Mouse (Mus musculus) gastrocnemius, postnatal 25 days (tissue): ENCODE results near the gene Zbtb42. TPM values are rescaled to one million over a fixed set of nuclear protein-coding genes. Genes with fewer than 3 reads are reported as not detected.
A peak's percentile ranks its signal among the peaks of the same experiment; 100 is the strongest.

ENCODE experiments used
- DNase-seq: peaks from one replicate; pipeline ENCODE4 v3.0.0; 2022
- long read RNA-seq, 2 experiments: library from polyadenylated mRNA; stranded (forward); transcript quantifications; one replicate each; pipeline ENCODE4 v2.0.0; 2021
- total RNA-seq, 2 experiments: library from RNA; stranded (reverse); gene quantifications; 1 replicate in 1 of 2; 2 replicates in 1 of 2; pipeline ENCODE4 v1.2.3; 2021

Gene Zbtb42
- 1 to 10 TPM; 1.2 to 1.9 TPM for total RNA-seq
- long read RNA-seq, experiment 1, partial matches to known transcripts: 0 of 1 reads
- long read RNA-seq, experiment 1, other reads (novel, unspliced or antisense): 1 of 1 reads
- long read RNA-seq, experiment 2, partial matches to known transcripts: 0 of 3 reads
- long read RNA-seq, experiment 2, other reads (novel, unspliced or antisense): 1 of 3 reads

DNA sequence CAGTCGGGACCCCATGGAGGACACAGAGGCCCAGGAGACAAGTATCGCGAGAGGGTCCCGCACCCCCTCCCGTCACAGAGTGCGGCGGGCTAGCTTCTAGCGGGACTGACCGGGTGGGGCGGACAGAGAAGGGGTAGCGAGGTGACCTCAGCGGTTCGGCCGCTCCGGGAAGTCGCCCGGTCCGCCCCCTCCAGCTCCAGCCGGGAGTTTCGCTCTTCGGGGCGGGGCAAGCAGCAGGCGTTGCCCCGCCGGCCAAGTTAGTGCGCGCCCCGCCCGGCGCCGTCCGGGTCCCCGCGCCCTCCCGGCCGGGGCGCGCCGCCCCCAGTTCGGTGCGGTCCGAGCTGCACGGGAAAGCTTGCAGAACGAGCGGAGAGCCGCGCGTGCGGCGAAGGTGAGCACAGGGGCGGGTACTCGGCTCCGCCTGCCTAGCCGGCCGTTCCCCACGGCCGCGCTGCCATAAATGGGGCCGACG lies at the start of gene Zbtb42:
Zbtb42 (plus strand) TSS at position 274 of the 472 bp plus-strand sequence.
- DNase-seq: peak; percentile 62

DNA sequence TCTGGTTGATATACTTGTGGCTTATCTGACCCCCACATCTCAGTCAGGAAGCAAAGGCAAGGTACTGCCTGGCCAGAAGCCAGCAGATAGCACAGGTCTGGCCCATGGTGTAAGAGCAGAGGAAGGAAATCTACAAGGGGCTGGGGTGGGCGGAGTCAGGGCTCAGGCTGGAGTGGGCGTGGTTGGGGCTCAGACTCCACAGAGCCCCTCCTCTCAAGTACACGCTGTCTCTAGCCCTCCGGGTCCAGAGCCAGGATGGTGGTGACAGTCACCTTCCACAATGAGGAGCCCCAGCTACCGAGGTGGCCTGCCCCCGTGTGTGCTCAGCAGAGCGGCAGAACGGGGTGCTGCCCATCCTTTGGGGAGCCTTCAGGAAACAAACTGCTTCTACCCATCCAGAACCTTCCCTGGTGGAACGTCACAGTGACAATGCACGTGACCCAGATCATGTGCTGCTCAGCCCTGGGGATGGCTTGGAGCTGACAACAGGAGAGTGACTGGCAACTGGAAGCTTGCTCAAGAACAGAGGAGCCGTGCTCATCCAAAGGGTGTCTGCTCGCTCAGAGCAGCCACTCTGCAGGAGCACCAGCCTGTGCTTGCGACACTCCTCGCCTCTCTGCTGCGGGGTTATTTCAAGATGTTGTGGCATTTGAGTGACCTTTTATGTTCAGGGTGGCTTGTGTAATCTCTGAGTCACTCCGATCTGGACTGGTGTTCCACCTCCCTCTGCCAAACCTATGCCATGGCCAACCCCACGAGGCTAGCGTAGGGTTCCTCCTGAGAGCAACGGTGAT lies 49.5 kb upstream of the Zbtb42 start:
- peak; percentile 82 for DNase-seq

DNA sequence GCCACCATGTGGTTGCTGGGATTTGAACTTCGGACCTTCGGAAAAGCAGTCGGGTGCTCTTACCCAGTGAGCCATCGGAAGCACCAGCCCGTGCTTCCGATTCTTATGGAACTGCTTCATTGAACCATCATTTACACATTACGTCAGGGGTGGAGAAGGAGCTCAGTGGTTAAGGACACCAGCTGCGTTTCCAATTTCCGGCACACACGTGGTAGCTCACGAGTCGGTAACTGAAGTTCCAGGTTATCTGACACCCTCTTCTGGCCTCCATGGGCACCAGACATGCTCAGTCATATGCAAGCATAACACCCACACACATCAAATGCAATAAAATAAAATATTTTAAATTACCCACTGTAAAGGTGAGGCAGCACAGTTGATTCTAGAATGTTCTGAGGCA lies 48.6 kb upstream of the Zbtb42 start:
- DNase-seq: peak; percentile 57

DNA sequence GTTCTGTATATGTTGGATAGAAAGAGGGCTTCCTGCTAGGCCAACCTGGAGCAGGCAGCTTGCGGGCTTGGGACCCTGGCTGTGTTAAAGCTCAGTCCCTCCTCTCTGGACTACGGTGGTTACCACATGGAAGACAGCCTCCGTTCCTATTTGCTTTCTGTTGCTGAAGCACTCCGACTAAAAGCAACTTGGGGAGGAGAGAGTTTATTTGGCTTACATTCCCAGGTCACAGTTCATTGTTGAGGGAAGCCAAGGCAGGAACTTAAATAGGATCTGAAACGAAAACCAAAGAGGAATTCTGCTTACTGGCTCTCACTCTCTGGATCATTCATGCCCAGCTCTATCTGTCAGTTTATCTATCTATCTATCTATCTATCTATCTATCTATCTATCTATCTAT lies 47.8 kb upstream of the Zbtb42 start:
- no peak for DNase-seq

DNA sequence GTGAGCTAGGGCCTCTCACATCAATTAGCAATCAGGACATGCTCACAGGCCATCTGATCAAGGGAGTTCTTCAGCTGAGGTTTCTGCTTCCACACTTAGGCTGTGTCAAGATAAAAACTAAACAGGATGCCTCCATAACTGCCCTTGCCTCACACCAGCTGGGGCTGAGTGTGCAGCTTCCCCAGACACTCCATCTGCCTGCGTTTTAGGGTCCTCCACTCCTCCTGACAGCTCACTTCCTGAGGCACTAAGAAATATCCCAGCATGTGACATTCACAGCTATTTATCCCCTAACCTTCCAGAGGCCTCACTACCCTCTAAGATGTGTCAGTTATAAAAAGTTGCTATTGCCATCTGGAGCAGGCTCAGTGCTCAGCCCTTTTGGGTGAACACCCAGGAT lies 47.2 kb upstream of the Zbtb42 start:
- DNase-seq: no peak

DNA sequence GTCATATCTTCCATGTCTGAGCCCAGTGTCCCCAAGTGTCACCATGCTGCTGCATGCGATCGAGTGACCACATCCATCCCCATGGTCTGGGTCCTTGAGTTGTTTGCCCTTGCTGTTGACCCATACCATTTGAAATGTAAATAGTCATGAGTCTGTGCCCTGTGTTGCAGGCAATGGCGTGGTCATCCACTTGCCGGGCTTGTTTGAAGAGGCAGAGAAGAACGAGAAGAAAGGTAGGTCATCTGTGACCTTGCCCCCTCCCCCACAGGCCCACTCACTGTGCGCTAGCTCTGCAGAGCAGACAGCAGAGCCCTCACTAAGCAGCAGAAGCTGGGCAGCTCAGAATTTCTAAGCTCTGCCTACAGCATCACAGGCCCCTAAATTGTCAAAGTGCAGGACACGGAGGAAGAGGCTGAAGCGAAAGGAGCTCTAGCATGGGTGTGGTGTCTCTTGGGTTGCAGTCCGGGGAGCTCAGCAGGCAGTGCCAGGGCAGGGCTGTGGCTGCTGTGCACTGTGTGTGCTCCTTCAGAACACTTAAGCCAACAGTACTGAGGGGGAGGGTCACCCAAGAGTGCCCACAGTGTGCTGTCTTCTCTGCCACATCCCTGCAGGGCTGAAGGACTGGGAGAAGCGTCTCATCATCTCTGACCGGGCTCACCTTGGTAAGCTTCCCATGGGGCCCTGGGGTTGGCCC lies 46.4 kb upstream of the Zbtb42 start:
- no peak for DNase-seq

DNA sequence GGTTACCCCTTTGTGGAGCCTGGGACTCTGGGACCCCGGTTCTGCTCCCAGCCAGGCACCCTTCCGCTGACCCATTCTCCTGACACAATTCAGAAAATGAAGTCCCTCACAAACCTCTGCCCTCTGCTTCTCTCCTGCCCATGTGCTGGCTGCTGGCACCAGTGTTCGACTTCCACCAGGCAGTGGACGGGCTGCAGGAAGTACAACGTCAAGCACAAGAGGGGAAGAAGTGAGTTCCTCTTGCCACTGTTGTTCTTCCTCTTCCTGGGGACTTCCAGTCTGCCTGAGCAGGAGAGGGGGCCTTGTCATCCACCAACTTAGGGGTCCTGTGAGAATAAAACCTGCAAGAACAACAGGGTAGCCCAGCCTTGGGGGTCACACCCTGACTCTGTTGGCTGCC lies 45.7 kb upstream of the Zbtb42 start:
- DNase-seq: no peak

DNA sequence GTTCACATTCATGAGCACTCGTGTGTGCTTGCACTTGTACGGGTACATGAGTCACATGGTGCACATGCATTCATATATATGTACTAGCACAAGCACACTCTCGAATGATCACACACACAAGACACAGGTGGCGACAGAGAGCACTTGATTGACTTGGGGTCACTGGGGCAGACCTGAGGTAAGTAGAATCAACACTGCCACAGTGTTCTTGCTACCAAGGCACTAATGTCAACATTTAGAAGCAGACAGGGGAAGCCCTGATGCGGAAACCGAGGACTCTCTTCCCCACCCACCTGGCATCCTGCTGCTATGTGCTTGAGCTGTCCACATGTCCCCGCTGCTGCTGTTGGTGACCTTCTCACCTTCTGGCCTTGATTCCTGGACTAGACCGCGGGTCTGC lies 44.9 kb upstream of the Zbtb42 start:
- no peak for DNase-seq

DNA sequence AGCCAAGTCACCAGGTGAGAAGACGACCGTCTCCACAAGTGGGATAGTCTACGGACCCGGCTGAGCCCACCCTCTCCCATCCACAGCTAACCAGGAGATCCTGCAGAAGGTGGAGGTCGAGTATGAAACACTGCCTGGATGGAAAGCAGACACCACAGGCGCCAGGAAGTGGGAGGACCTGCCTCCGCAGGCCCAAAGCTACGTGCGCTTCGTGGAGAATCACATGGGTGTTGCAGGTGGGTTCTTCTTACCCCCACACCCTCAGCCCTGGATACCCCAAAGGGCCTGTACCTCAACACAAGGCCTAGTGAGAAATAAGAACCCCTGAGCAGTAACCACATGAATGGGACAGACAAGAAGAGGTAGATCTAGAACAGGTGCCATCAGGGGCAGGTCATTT lies 39.1 kb upstream of the Zbtb42 start:
- no peak for DNase-seq

DNA sequence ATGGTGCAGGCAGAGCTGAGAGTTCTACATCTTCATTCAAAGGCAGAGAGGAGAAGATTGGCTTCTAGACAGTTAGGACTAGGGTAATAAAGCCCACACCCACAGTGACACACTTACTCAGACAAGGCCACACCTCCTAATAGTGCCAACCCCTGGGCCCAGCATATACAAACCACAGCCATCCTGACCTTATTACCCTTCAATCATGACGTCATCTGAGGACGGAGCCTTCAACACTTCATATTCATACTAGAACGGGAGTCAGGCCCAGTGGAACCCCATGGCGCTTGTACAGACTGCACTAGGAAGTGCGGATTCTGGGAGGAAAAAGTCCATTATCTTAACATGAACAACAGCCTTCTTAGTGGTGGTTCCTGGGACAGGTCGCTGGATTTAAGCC lies 35.5 kb upstream of the Zbtb42 start:
- DNase-seq: no peak

DNA sequence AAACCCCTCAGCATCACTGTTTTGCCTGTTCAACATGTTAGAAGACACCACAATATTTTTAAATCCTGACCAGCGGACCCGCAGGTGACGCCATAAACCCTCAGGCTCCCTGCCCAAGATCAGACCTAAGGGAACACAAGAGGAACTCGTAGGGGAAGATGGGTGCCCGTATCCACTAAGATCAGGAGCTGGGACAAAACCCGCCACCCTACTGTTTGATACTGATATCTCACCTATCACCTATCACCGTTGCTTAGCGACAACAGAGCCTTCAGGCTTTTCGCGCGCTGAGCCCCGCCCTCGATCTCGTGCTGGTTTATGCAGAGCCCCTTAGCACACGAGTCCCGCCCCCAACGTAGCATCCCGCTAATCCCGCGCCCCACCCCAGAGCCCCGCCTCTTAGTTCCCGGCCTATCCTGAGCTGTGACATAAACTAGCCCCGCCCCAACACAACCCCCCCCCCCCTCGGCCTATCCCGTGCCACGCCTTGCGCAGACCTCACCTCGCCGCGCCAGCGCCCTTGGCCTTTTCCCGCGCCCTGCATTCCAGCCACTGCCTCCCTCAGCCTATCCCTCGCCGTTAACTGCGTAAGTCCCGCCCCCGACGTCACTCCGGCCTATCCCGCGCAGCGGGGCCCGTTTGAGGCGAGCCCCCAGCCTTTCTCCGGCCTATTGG lies 34.3 kb upstream of the Zbtb42 start, which contains the start of gene Siva1:
Siva1 (plus strand) TSS at position 500 of the 675 bp plus-strand sequence.
- DNase-seq: peak; percentile 100

DNA sequence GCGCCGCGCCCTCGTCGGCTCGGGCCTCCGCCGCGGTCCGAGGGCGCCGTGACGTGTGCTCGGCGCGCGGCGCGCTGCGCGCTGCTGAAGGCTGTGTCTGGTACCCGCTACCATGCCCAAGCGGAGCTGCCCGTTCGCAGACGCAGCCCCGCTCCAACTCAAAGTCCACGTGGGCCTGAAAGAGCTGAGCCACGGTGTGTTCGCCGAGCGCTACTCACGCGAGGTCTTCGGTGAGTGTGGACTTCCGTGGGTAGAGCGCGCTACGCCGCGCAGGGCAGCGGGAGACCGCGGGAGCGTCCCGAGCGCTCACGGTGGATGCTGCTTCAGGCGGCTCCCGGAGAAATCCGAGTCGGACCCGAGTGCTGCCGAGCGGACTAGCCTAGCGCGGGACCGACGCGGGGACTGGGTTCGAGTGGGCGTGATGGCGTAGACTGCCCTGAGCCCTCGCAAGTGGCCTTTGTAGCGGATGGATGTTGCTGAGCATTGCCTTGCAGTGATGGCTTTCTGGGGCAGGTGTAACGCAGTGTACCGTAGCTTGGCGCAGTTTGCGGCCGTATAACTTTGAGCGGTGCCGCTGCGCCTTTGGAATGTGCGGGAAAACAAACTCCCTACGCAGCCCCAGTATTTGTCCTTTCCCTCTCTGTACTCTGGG lies 33.6 kb upstream of the Zbtb42 start:
- peak; percentile 46 for DNase-seq

DNA sequence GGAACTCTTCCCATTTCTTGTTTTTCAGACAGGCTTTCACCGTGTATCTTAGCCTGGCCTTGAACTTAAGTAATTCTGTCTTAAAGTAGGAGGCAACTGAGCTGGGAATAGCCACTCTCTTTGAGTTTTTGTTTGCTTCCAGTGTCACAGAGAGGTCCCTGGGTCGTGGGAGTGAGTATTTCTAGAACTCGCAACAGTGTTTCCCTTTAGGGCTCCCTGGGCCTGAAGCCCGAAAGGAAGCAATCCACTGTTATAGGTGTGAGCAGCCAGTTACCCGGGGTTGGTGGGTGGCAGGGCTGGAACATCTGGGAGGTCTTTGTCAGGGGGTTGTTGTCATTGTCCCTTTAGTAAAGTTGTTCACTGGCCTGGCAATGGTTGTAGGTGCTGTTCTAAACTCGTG lies 32.5 kb upstream of the Zbtb42 start:
- no peak for DNase-seq

DNA sequence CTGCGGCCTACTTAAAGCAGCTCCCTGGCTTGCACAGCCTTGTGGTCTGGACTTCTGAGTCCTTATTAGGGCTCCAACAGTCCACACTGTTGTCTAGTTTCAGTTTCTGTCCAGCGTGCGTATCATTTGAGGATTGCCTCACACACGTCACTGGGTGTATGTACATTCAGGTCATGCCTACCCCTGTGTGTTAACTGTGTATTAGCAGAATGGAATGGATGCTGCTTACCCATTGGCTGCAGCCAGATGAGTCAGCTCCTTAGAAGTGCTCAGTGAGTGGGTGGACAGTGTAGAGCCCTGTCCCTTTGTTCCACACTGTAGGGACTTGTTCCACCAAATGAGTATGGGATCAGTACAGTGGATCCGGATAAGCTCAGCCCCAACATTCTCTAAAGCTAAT lies 30.5 kb upstream of the Zbtb42 start:
- no peak for DNase-seq

DNA sequence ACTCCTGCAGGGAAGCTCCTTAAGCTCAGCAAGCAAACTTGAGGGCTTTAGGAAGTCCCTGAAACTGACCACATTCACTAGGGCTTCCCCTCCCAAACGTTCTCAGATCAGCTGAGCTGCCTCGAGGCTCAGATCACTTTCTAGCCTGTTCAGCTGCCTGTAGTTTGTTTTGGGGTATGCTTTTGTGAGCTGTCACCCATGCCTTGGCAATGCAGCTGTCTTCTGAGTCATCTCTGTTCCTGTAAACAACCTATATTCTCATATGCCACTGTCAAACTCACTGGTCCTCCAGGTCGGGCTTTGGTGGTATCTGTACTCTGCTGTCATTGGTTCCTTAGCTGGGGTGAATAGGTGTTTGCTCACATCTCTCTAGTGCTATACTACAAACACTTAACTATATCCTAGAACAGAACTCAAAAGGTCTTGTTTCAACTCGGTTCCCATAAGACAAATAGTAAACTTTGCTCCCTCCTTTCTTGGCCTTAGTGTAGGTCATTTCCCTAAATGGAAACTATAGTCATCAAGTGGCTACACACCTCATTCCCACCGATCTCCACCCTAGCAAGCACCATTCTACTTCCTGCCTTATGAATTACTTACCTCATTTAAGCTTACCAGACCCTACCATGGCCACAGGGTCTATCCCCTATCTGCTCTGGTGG lies 26.7 kb upstream of the Zbtb42 start:
- DNase-seq: no peak

DNA sequence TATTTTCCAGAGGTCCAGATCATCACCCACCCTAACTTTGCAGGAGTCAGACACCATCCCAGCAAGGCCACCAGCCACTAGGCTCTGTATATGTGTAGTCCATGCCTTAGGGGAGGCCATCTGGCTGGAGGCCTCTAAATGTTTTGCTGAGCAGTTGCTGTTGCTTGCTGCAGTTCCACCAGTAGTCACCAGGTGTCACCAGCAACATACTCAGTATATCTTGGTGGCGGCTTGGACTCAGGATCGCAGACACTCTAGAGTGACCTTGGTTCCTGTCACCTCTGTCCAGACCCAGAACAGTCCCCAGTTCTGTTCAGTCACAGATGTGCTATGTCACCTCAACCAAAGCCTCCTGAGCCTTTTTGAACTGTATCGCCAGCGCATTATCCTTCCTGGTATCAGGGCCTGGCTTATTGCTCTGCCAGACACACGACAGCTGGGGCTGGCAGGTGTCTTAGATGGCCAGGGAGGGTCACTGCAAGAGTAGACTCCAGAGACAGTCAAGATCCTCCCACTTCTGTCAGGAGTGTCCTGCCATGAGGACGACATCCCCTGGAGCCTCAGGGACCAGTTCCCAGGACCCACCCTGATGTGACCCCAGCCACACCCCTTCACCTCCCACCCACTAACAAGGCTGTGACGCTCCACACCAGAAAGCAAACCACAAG lies 25.3 kb upstream of the Zbtb42 start:
- peak; percentile 69 for DNase-seq

DNA sequence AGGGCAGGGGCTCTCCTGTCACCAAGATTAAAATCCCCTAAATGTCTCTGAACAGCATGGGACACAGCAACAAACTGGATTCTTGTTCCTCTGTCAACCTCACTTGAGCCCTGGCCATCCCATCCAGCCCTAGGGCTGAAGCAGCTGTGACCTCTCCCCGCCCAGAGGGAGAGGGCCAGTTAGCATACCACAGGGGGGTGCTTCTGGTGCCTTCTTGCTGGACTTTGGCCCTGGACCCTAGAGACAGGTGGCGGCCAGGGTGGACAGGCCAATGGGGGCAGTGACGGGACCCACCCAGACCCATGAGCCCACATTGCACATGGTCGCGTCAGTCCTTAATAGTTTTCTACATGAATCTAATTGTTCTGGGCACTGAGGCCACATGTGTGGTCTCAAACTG lies 24.6 kb upstream of the Zbtb42 start:
- no peak for DNase-seq

DNA sequence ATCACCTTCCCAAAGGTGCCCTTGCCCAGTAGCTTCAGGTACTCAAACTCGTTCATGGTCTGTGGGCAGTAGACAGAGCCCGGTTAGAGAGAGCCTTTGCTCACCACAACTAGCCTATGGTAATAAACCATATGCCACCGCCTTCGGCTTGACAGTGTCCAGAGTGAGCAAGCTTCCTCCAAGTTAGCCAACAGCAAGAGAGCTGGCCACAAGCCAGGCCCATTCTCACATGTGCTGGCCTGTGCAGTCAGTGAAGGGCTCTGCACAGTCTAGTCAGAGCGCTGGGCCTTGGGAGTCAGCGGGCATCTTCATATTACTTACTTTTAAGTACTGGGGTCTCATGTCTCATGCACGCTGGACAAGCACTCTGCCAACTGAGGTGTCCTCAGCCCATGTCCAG lies 20.0 kb upstream of the Zbtb42 start:
- DNase-seq: no peak

DNA sequence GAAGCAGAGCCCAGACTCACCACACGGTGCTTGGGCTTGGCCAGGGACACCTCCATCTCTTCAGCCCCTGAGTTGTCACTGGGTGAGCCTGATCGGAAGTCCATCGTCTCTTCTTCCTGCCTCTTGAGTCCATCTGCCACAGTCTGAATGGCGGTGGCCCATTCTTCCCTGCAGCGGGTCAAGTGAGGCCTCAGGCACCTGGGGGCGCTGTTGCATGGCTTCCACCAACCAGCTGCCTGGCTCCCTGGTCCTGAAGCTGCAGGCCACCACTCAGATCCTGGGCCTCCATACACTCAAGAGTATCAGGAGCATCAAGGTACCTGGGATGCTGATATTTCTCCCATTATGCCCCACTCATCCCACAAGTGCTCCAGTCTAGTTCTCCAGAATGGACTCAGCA lies 19.5 kb upstream of the Zbtb42 start:
- peak; percentile 60 for DNase-seq

DNA sequence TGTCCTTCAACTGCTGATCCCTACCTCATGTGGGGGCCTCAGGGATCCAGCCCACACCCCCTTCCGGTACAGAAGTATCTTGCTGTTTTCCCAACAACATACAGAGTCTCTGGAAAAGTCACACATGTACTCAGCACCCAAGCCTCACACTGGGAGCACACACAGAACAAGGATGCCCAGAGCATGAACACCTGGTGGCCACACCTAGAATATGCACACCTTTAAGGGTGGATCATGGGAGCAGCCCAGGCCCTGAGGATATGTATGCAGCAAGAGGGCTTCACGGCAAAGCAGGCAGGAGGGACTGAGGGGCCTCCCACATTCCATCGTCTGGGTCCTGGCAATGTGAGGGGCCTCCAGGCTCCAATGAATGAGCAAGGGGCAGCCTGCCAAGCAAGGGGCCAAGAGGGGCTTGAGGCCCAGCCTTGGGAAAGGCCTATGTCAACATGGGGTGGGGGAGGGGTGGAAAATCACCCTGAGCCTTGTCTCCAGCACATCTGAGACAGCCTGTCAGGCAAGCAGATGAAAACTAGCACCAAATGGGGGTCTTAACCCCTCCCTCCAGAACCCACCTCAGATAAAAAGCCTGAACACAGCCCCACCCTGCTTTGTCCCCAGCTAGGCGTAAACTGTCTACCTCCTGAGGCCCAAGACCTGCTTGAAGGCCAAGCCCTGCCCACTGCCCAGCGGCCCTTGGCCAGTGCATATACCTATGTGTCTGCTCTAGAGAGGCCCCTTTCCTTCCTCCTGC lies 17.9 kb upstream of the Zbtb42 start:
- DNase-seq: no peak

DNA sequence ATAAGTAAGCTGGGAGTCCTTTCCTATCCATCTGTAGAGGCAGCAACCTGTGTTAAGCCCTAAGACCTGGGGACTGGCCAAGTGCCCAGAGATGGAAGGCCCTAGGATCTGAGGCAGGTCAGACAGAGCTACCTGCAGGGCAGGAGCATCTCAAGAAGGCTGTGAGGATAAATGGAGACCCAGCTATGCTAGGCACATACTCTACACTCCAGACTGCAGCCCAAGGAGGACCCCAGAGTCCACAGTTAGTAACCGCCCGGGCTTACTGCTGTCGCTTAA lies 17.4 kb upstream of the Zbtb42 start:
- no peak for DNase-seq
